Mouse (Mus musculus) liver, adult 2 months (tissue): ENCODE measurements around the gene Gpr158.

Experiments
- CTCF ChIP-seq: fragments of 200-500 bp; IDR thresholded peaks from 2 replicates; pipeline ENCODE4 v1.5.1; 2011; ENCODE audit warnings: low read depth, low read length, control low read depth
- POLR2A ChIP-seq: fragments of 200-500 bp; IDR thresholded peaks from 2 replicates; pipeline ENCODE4 v1.6.1; 2011; ENCODE audit warnings: low read length, control low read depth; ENCODE audit not compliant: insufficient read depth; ENCODE audit errors: extremely low read depth

GRCm38 (mm10) chr2:21808510-21808909, 441.2 kb downstream of the Gpr158 start:
- no peak for TF ChIP-seq CTCF
- no peak for TF ChIP-seq POLR2A
